Mouse (Mus musculus) limb, embryonic 12.5 days (tissue): ENCODE measurements around the gene Mrpl35. TPM values are rescaled to one million over a fixed set of nuclear protein-coding genes. Genes with fewer than 3 reads are reported as not detected.
"Not testable (repeated sequence)": the region's sequence is repeated elsewhere in the genome, so short reads cannot be mapped to it uniquely, and the experiment has no call there.

Experiments used
- ATAC-seq: fragments of 200-750 bp; cut with Nextera tagmentation; 2 replicates; pipeline ENCODE4 v1.8.0; 2017; ENCODE audit warnings: low read depth, moderate TSS enrichment; ENCODE audit not compliant: insufficient number of reproducible peaks, insufficient read depth, low FRiP score, low TSS enrichment
- H3K27ac ChIP-seq: fragments of 300-500 bp; sonication (generic); 2 replicates; pipeline ENCODE4 v1.5.1; 2016; ENCODE audit warnings: mild to moderate bottlenecking, moderate library complexity
- H3K27me3 ChIP-seq: fragments of 300-500 bp; sonication (generic); 2 replicates; pipeline ENCODE4 v1.6.1; 2016; ENCODE audit warnings: mild to moderate bottlenecking, moderate library complexity
- H3K36me3 ChIP-seq: fragments of 300-500 bp; sonication (generic); 2 replicates; pipeline ENCODE4 v1.6.1; 2016; ENCODE audit warnings: mild to moderate bottlenecking, moderate library complexity
- H3K4me1 ChIP-seq: fragments of 300-500 bp; sonication (generic); replicated peaks from 2 replicates; pipeline ENCODE4 v1.6.1; 2016
- H3K4me2 ChIP-seq: fragments of 300-500 bp; sonication (generic); 2 replicates; pipeline ENCODE4 v1.6.1; 2016; ENCODE audit warnings: mild to moderate bottlenecking, moderate library complexity
- H3K4me3 ChIP-seq: fragments of 300-500 bp; sonication (generic); replicated peaks from 2 replicates; pipeline ENCODE4 v1.5.1; 2016; ENCODE audit warnings: mild to moderate bottlenecking
- H3K9ac ChIP-seq: fragments of 300-500 bp; sonication (generic); replicated peaks from 2 replicates; pipeline ENCODE4 v1.6.1; 2016; ENCODE audit warnings: mild to moderate bottlenecking, moderate library complexity
- H3K9me3 ChIP-seq: fragments of 300-500 bp; sonication (generic); 2 replicates; pipeline ENCODE4 v1.6.1; 2016; ENCODE audit warnings: mild to moderate bottlenecking, moderate library complexity
- WGBS: fragments of 180-500 bp; shearing (Covaris S2); methylation state at CpG from one replicate; pipeline ENCODE4 v1.1.7; 2016; 5-methylcytosine and 5-hydroxymethylcytosine counted together
- polyA plus RNA-seq: library from polyadenylated mRNA; unstranded; fragments of >200 nt; fragmentation: Nextera tagmentation; extraction: Ambion mirVana; gene quantifications from 2 replicates; pipeline ENCODE4 v1.2.1, GENCODE M21; 2016

Gene Mrpl35
- polyA plus RNA-seq = 58.0 and 62.6 TPM in 2 replicates

DNA sequence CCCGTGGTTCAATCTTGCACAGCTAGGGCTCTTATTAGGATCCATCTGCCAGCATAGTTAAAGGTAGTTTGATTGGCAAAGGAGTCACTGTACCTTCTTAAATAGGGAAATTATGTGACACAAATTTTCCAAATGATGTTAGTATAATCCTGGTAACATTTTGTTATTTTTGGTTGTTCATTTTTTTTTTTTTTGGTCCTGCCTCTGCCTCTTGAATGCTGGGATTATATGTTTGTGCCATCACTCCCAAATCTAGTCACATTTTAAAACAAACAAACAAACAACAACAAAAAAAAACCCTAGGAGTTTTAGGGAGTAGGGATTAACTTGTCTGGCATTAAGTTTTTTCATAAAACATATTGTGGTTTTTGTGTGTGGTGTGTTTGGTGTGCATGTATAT lies at the start of gene Mrpl35:
Gene Mrpl35, minus strand, starts transcription at position 101 of the 400 bp plus-strand sequence.
- no peak for ATAC-seq
- no peaks in the 10 kb centered on the region for H3K36me3 ChIP-seq
- WGBS = 47% methylated on average over 1 of the region's 1 CpGs

DNA sequence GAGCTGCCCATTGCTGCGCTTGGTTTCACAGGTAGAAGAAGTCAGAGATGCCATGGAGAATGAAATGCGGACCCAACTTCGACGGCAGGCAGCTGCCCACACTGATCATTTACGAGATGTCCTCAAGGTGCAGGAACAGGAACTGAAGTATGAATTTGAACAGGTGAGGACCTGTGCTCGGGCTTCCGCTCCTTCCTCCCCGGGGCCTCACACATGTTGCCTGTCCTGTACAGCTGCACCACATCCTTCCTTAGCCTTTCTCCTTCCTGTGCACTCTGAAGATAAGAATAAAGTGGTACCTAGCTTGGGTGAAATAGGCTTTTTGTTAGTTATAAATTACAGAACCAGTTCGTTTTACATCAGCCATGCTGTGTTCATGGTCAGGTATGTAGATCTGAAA lies 44.6 kb upstream of the Mrpl35 start:
- Histone ChIP-seq H3K27ac (no peak overlapping the region), H3K4me1 (no peaks in the 10 kb centered on the region), H3K4me3 (no peak overlapping the region), H3K9me3 (no peaks in the 10 kb centered on the region), H3K27me3 (no peaks in the 10 kb centered on the region), H3K9ac (no peak overlapping the region), H3K4me2 (no peak overlapping the region), H3K36me3 (peaks cover 89% of the 10 kb centered on the region)
- 95% methylated on average over 9 of the region's 9 CpGs for WGBS
- no peak for ATAC-seq

More for the DNA sequence above, at the start of gene Mrpl35:
- Histone ChIP-seq H3K9me3 (no peaks in the 10 kb centered on the region), H3K27ac (no peak within 1 kb of the TSS), H3K9ac (no peak within 1 kb of the TSS), H3K4me1 (0 out of 2 replicates have a peak, but pooled peaks cover 9% of the 10 kb centered on the region), H3K4me2 (no peak within 1 kb of the TSS), H3K27me3 (no peaks in the 10 kb centered on the region), H3K4me3 (no peak within 1 kb of the TSS)

DNA sequence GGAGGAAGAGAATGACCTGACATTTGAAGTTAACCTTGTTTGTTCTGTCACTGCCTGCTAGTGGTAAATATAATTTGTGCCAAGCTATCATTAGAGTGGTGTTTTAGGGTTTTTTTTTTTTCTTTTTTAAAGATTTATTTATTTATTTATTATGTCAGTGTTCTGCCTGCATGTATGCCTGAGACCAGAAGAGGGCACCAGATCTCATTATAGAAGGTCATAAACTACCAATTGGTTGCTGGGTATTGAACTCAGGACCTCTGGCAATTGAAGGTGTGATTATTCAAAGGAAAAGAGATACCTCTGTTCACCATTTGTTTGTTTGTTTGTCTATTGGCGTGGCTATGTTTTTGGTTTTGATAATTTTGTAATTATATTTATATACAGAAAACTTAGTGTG lies 42.0 kb upstream of the Mrpl35 start:
- H3K4me1 ChIP-seq = no peaks in the 10 kb centered on the region
- H3K27me3 ChIP-seq = no peaks in the 10 kb centered on the region
- H3K36me3 ChIP-seq = peaks cover 83% of the 10 kb centered on the region
- ATAC-seq = no peak
- no peak overlapping the region for H3K27ac ChIP-seq
- no peaks in the 10 kb centered on the region for H3K9me3 ChIP-seq
- no peak overlapping the region for H3K4me2 ChIP-seq
- WGBS = 95% methylated on average over 1 of the region's 1 CpGs
- no peak overlapping the region for H3K4me3 ChIP-seq
- no peak overlapping the region for H3K9ac ChIP-seq

DNA sequence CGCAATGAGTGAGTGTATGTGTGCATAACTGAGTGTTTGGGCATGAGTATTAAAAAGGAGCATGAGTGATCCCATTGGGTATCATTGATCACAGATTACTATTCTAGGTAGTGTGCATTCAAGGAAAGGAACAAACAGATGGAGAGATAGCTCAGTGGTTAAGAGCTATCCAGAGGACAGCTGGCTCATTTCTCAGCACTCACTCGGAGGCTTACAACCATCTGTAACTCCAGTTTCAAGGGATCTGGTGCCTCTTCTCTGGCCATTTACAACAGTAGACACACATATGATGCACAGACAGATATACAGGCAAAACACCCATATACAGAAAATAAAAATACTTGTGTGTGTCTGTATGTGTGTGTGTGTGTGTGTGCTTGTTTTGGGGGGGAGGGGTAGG lies 41.0 kb upstream of the Mrpl35 start:
- WGBS = 96% methylated on average over 2 of the region's 2 CpGs
- no peak overlapping the region for H3K4me2 ChIP-seq
- no peak overlapping the region for H3K27ac ChIP-seq
- no peaks in the 10 kb centered on the region for H3K27me3 ChIP-seq
- no peaks in the 10 kb centered on the region for H3K4me1 ChIP-seq
- peaks cover 83% of the 10 kb centered on the region for H3K36me3 ChIP-seq
- no peak overlapping the region for H3K9ac ChIP-seq
- no peaks in the 10 kb centered on the region for H3K9me3 ChIP-seq
- H3K4me3 ChIP-seq = no peak overlapping the region
- no peak for ATAC-seq

DNA sequence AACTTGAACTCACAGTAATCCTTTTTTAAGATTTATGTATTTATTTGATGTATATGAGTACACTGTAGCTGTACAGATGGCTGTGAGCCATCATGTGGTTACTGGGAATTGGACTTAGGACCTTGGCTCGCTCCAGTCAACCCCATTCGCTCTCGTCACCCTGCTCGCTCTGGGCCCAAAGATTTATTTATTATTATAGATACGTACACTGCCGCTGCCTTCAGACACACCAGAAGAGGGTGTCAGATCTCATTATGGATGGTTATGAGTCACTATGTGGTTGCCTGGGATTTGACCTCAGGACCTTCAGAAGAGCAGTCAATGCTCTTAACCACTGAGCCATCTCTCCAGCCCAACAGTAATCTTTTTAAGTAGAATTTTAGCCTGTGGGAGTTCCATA lies 20.1 kb upstream of the Mrpl35 start:
- peaks cover 54% of the 10 kb centered on the region for H3K36me3 ChIP-seq
- H3K9me3 ChIP-seq = not testable (repeated sequence)

DNA sequence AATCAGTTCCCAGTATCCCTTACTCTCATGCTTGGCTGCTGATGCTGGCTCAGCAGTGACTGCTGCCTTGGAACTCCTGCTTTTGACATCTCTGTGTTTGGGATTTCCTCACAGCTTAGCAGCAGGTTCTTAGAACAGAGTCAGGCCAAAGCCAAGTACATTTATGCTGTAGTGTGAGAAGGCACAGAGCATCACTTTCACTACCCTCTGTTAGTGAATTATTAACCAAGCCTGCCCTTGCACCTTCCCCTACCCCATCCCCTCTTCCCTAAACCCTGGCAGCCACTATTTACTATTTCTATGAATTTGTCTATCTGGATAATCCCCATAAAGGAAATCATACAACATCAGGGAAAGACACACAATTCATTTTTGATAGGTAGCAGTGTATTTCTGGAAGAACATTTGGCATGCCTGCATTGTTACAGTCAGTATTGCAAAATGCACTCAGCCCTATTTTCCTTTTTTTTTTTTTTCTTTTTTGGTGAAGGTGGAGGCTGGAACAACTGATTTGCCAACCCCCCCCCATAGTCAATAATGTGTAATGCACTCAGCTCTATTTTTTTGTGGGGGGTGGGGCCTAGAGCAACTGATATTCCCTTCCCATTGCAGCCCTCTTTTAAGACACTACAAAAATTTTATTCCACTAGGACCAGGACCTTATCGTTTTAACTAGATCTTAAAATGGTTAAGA lies 14.0 kb upstream of the Mrpl35 start:
- no peak for ATAC-seq
- H3K9ac ChIP-seq = no peak overlapping the region
- 94% methylated on average over 1 of the region's 1 CpGs for WGBS
- H3K4me3 ChIP-seq = no peak overlapping the region
- no peaks in the 10 kb centered on the region for H3K27me3 ChIP-seq
- H3K4me1 ChIP-seq = no peaks in the 10 kb centered on the region
- H3K27ac ChIP-seq = no peak overlapping the region
- H3K36me3 ChIP-seq = peaks cover 22% of the 10 kb centered on the region; the same call in 1 of the 2 replicates
- no peaks in the 10 kb centered on the region for H3K9me3 ChIP-seq
- no peak overlapping the region for H3K4me2 ChIP-seq

More for the DNA sequence above, 20.1 kb upstream of the Mrpl35 start:
- not testable (repeated sequence) for H3K27me3 ChIP-seq, H3K4me2 ChIP-seq, H3K27ac ChIP-seq, H3K4me3 ChIP-seq, ATAC-seq, H3K4me1 ChIP-seq, H3K9ac ChIP-seq
- WGBS = 98% methylated on average over 6 of the region's 6 CpGs

DNA sequence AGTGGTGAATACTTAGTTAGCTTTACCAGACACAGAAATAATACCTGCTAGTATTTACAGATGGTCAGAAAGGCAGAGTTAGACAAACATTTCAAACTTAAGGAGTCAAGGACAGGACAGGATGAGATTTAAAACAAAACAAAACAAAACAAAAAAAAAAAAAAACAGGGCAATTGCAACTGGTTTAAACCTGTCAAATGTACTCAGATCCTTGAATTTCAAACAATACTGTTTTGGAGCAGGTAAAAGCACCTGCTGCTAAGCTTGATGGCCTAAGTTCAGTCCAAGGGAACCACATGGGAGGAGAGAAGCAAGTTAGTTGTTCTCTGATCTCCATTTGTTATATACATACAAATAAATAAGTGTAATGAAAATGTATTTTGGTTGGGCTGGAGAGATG lies 13.0 kb upstream of the Mrpl35 start:
- Histone ChIP-seq H3K9me3 (no peaks in the 10 kb centered on the region), H3K9ac (no peak overlapping the region), H3K4me3 (no peak overlapping the region), H3K36me3 (peaks cover 18% of the 10 kb centered on the region; the same call in 1 of the 2 replicates), H3K27me3 (no peaks in the 10 kb centered on the region), H3K27ac (no peak overlapping the region), H3K4me2 (no peak overlapping the region), H3K4me1 (no peaks in the 10 kb centered on the region)
- ATAC-seq = no peak

DNA sequence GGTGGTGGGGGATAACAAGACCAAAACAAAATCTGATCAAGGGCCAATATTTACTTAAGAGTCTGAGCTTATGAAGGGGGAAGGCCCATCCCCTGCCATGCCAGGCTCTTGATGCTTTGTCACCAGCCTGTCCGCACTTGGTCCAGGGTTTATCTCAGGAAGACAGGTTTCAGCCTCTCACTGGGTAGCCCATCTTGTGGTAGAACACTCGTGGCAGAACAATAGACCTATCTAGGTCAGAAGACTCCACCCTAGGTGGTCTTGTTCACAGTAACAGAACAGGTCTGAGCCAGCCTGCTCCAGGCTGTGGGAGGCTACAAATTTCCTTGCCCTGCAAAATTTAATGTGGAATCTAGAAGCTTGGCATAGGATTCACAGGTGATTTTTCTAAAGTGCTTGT lies 10.0 kb upstream of the Mrpl35 start:
- WGBS = 82% methylated on average over 2 of the region's 2 CpGs
- Histone ChIP-seq H3K9me3 (no peaks in the 10 kb centered on the region), H3K27ac (no peak overlapping the region), H3K4me1 (peaks cover 12% of the 10 kb centered on the region), H3K4me3 (no peak overlapping the region), H3K4me2 (no peak overlapping the region), H3K36me3 (peaks cover 19% of the 10 kb centered on the region; the same call in 1 of the 2 replicates), H3K9ac (no peak overlapping the region), H3K27me3 (no peaks in the 10 kb centered on the region)
- no peak for ATAC-seq

DNA sequence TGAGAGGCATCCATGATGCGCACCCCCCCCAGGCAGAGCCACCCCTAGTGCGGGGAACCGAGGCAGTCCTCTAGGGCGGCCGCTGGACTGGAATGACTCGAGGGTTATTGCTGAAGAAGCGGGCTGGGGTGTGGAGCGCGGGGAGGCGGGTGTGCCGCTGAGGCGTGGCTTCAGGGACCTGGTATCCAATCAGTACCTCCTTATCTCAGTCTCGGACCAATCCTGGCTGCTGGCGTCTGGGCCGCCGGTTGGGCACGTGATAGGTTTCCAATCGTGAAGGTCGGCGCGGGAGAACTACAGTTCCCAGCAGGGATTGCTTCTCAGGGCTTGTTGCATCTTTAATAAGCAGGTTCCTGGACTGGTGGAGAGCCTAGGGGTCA lies 4.8 kb upstream of the Mrpl35 start:
- Histone ChIP-seq H3K36me3 (peaks cover 19% of the 10 kb centered on the region; the same call in 1 of the 2 replicates), H3K27ac (peak overlapping the region; percentile 89), H3K9me3 (no peaks in the 10 kb centered on the region), H3K9ac (peak overlapping the region; percentile 87), H3K4me1 (peaks cover 12% of the 10 kb centered on the region), H3K4me3 (peak overlapping the region; percentile 87), H3K27me3 (no peaks in the 10 kb centered on the region), H3K4me2 (peak overlapping the region; percentile 68)
- WGBS = under 1% methylated on average over 21 of the region's 21 CpGs
- ATAC-seq = peak; percentile 99

GRCm38 (mm10) chr6:71830690-71831580 lies 4.2 kb upstream of the Mrpl35 start, which contains the start of gene Immt:
Gene Immt (plus strand): TSS chr6:71831331.
- Histone ChIP-seq H3K4me1 (peaks cover 12% of the 10 kb centered on the region), H3K27ac (peak within 1 kb of the TSS; percentile 89), H3K4me2 (peak within 1 kb of the TSS; percentile 68), H3K36me3 (peaks cover 13% of the 10 kb centered on the region; the same call in 1 of the 2 replicates), H3K9ac (peak within 1 kb of the TSS; percentile 87), H3K4me3 (peak within 1 kb of the TSS; percentile 87), H3K27me3 (no peaks in the 10 kb centered on the region), H3K9me3 (no peaks in the 10 kb centered on the region)
- peak; percentile 99 for ATAC-seq
- WGBS = under 1% methylated on average over 64 of the region's 64 CpGs

- Histone ChIP-seq H3K4me3 (no peak overlapping the region), H3K27me3 (no peaks in the 10 kb centered on the region), H3K4me2 (no peak overlapping the region), H3K36me3 (peaks cover 6% of the 10 kb centered on the region; the same call in 1 of the 2 replicates), H3K27ac (no peak overlapping the region), H3K9me3 (no peaks in the 10 kb centered on the region), H3K4me1 (peaks cover 12% of the 10 kb centered on the region), H3K9ac (no peak overlapping the region)
- no peak for ATAC-seq
- WGBS = 91% methylated on average over 9 of the region's 9 CpGs
Observed at GRCm38 (mm10) chr6:71829768-71830167, 3.0 kb upstream of the Mrpl35 start.
